Mouse (Mus musculus): Measurements from ENCODE around the gene Efemp1.

Efemp1 gene

DNA sequence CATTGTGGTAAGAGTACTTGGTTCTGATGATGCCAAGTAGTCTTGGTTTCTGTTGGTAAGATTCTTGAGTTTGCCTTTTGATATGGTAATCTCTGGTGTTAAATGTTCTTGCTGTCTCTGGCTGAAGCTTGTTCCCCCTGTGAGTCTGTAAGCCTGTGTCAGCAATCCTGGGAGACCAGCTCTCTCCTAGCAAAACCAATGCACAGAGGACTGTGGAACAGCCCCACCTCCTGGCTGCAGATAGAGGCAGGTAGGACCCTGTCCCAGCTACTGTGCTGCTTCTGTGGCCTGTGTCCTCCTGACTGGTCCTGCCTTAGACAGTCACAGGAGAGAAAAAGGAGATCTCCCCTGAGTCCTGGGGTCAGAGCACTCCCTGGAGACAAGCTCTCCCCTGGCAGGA lies 81.4 kb downstream of the Efemp1 start:
- DNase-seq (ENCODE audit: low read depth, low spot score), result peak; percentile 21

GRCm38 (mm10) chr11:28939651-28940050 lies 86.6 kb downstream of the Efemp1 start:
- DNase-seq (ENCODE audit: low read depth, low spot score), result no peak

- DNase-seq (ENCODE audit: low read depth, low spot score), result no peak
Observed at GRCm38 (mm10) chr11:28951586-28952210, 98.7 kb downstream of the Efemp1 start.

GRCm38 (mm10) chr11:28954673-28955304 lies 101.8 kb downstream of the Efemp1 start:
- DNase-seq (ENCODE audit: low read depth, low spot score), result no peak

GRCm38 (mm10) chr11:28955305-28955701 lies 102.3 kb downstream of the Efemp1 start:
- no peak for DNase-seq (ENCODE audit: low read depth, low spot score)

GRCm38 (mm10) chr11:28961381-28961780 lies 108.4 kb downstream of the Efemp1 start:
- DNase-seq (ENCODE audit: low read depth, low spot score), result no peak
